Mouse (Mus musculus) erythroblast, embryonic 14.5 days (primary cell): ENCODE results near the gene Sap30l. TPM values are rescaled to one million over a fixed set of nuclear protein-coding genes. Genes with fewer than 3 reads are reported as not detected.

Experiments
- H3K27me3 ChIP-seq: 2 replicates; pipeline ENCODE4 v1.6.1; 2012; ENCODE audit warnings: inconsistent platforms; ENCODE audit not compliant: control insufficient read depth
- H3K36me3 ChIP-seq: 2 replicates; pipeline ENCODE4 v1.6.1; 2012; ENCODE audit warnings: mild to moderate bottlenecking, inconsistent platforms; ENCODE audit not compliant: control insufficient read depth
- H3K4me1 ChIP-seq: 2 replicates; pipeline ENCODE4 v1.6.1; 2012; ENCODE audit warnings: inconsistent platforms; ENCODE audit not compliant: control insufficient read depth
- H3K4me3 ChIP-seq: replicated peaks from 2 replicates; pipeline ENCODE3; 2012; ENCODE audit warnings: moderate library complexity, mild to moderate bottlenecking, inconsistent platforms
- H3K9me3 ChIP-seq: 2 replicates; pipeline ENCODE4 v1.6.1; 2012; ENCODE audit warnings: low read length, inconsistent platforms, mixed read lengths; ENCODE audit not compliant: control insufficient read depth
- GATA1 ChIP-seq: IDR thresholded peaks from 2 replicates; pipeline ENCODE4 v1.6.1; 2012; ENCODE audit warnings: low read length, inconsistent platforms, mixed read lengths
- TAL1 ChIP-seq: IDR thresholded peaks from 3 replicates; pipeline ENCODE4 v1.6.1; 2012; ENCODE audit warnings: low read length, inconsistent platforms, mixed read lengths
- polyA plus RNA-seq: library from polyadenylated mRNA; stranded (reverse); fragments of >175 nt; gene quantifications from 2 replicates; pipeline ENCODE4 v1.2.3, GENCODE M21; 2012

The Sap30l gene
- polyA plus RNA-seq, 1 experiment = 2.8 TPM

- TF ChIP-seq TAL1 (no peak), GATA1 (no peak)
- H3K4me3 ChIP-seq = no peak overlapping the region
- H3K36me3 ChIP-seq = no peaks in the 10 kb centered on the region
- H3K4me1 ChIP-seq = no peaks in the 10 kb centered on the region
- H3K27me3 ChIP-seq = peaks cover 100% of the 10 kb centered on the region
- peaks cover 5% of the 10 kb centered on the region; the same call in 1 of the 2 replicates for H3K9me3 ChIP-seq
Measured at GRCm38 (mm10) chr11:57833296-57833977, 32.0 kb downstream of the Sap30l start.

- peaks cover 5% of the 10 kb centered on the region; the same call in 1 of the 2 replicates for H3K9me3 ChIP-seq
- no peaks in the 10 kb centered on the region for H3K4me1 ChIP-seq
- TF ChIP-seq TAL1 = no peak
- no peak for TF ChIP-seq GATA1
- no peak overlapping the region for H3K4me3 ChIP-seq
- H3K36me3 ChIP-seq = no peaks in the 10 kb centered on the region
- peaks cover 100% of the 10 kb centered on the region for H3K27me3 ChIP-seq
Measured at GRCm38 (mm10) chr11:57834031-57834430, 32.6 kb downstream of the Sap30l start.

- Histone ChIP-seq H3K36me3 (no peaks in the 10 kb centered on the region), H3K4me3 (no peak overlapping the region), H3K4me1 (no peaks in the 10 kb centered on the region), H3K27me3 (peaks cover 100% of the 10 kb centered on the region), H3K9me3 (peaks cover 3% of the 10 kb centered on the region; the same call in 1 of the 2 replicates)
- TF ChIP-seq TAL1 (no peak), GATA1 (no peak)
Measured at GRCm38 (mm10) chr11:57835331-57835730, 33.9 kb downstream of the Sap30l start.

GRCm38 (mm10) chr11:57835931-57836330 lies 34.5 kb downstream of the Sap30l start:
- Histone ChIP-seq H3K27me3 (peaks cover 100% of the 10 kb centered on the region), H3K4me1 (no peaks in the 10 kb centered on the region), H3K9me3 (peaks cover 3% of the 10 kb centered on the region; the same call in 1 of the 2 replicates), H3K36me3 (no peaks in the 10 kb centered on the region), H3K4me3 (no peak overlapping the region)
- TF ChIP-seq GATA1 = no peak

GRCm38 (mm10) chr11:57836401-57836800 lies 35.0 kb downstream of the Sap30l start:
- Histone ChIP-seq H3K4me3 (no peak overlapping the region), H3K36me3 (no peaks in the 10 kb centered on the region), H3K27me3 (peaks cover 100% of the 10 kb centered on the region), H3K4me1 (no peaks in the 10 kb centered on the region), H3K9me3 (peaks cover 2% of the 10 kb centered on the region; the same call in 1 of the 2 replicates)
- TF ChIP-seq TAL1 (no peak), GATA1 (no peak)

GRCm38 (mm10) chr11:57836872-57837680 lies 35.6 kb downstream of the Sap30l start:
- Histone ChIP-seq H3K4me1 (no peaks in the 10 kb centered on the region), H3K36me3 (no peaks in the 10 kb centered on the region), H3K9me3 (no peaks in the 10 kb centered on the region), H3K27me3 (peaks cover 96% of the 10 kb centered on the region), H3K4me3 (no peak overlapping the region)
- TF ChIP-seq GATA1 (no peak), TAL1 (no peak)

GRCm38 (mm10) chr11:57837861-57838680 lies 36.6 kb downstream of the Sap30l start:
- Histone ChIP-seq H3K4me3 (no peak overlapping the region), H3K4me1 (no peaks in the 10 kb centered on the region), H3K36me3 (no peaks in the 10 kb centered on the region), H3K9me3 (no peaks in the 10 kb centered on the region), H3K27me3 (peaks cover 95% of the 10 kb centered on the region)
- no peak for TF ChIP-seq TAL1
- no peak for TF ChIP-seq GATA1

- H3K27me3 ChIP-seq = peaks cover 75% of the 10 kb centered on the region
- H3K4me3 ChIP-seq = no peak overlapping the region
- TF ChIP-seq GATA1 = no peak
- TF ChIP-seq TAL1 = no peak
- no peaks in the 10 kb centered on the region for H3K36me3 ChIP-seq
- no peaks in the 10 kb centered on the region for H3K9me3 ChIP-seq
- H3K4me1 ChIP-seq = no peaks in the 10 kb centered on the region
Measured at GRCm38 (mm10) chr11:57840986-57841385, 39.5 kb downstream of the Sap30l start.
